Mouse (Mus musculus): ENCODE results near the gene Got1. TPM values are rescaled to one million over a fixed set of nuclear protein-coding genes. Genes with fewer than 3 reads are reported as not detected.

Got1 gene
- 148 and 152 TPM in 2 replicates for polyA plus RNA-seq (2011; ENCODE audit: insufficient read depth, insufficient read length, low read depth, missing spikeins)

- H3K9me3 ChIP-seq (replicated peaks; ENCODE audit: control insufficient read depth, insufficient read depth, low read length, poor library complexity, severe bottlenecking): no peaks in the 10 kb centered on the region
- H3K9ac ChIP-seq (ENCODE audit: low read depth, poor library complexity, severe bottlenecking): peak within 1 kb of the TSS; percentile 65
- H3K27ac ChIP-seq (ENCODE audit: insufficient read depth, low read length): peak within 1 kb of the TSS; percentile 54
- TF ChIP-seq CTCF (IDR thresholded peaks at IDR 0.05; ENCODE audit: low read depth, low read length) (no peak), EP300 (IDR thresholded peaks at IDR 0.05; ENCODE audit: insufficient read depth, low read depth, low read length) (0 out of 2 replicates have a peak, but pooled peaks have one; percentile 54), POLR2A (IDR thresholded peaks at IDR 0.05; ENCODE audit: insufficient read depth, low read length) (peak; percentile 19)
- H3K4me1 ChIP-seq (ENCODE audit: control insufficient read depth, insufficient read depth, low read length): no peaks in the 10 kb centered on the region
- H3K36me3 ChIP-seq (ENCODE audit: control insufficient read depth, insufficient read depth, low read length, poor library complexity, severe bottlenecking): peaks cover 12% of the 10 kb centered on the region
- peak within 1 kb of the TSS; percentile 76 for H3K4me3 ChIP-seq (ENCODE audit: low read depth, low read length)
- H3K27me3 ChIP-seq (ENCODE audit: control insufficient read depth, insufficient read depth, low read length, poor library complexity, severe bottlenecking): no peaks in the 10 kb centered on the region
These were observed at the start of gene Got1 for GRCm38 (mm10) chr19:43524187-43525103. Gene Got1, minus strand, starts transcription at chr19:43524605.

- Histone ChIP-seq H3K27me3 (ENCODE audit: control insufficient read depth, insufficient read depth, low read length, poor library complexity, severe bottlenecking) (no peaks in the 10 kb centered on the region), H3K9ac (ENCODE audit: low read depth, poor library complexity, severe bottlenecking) (no peak overlapping the region), H3K27ac (ENCODE audit: insufficient read depth, low read length) (no peak overlapping the region), H3K9me3 (replicated peaks; ENCODE audit: control insufficient read depth, insufficient read depth, low read length, poor library complexity, severe bottlenecking) (no peaks in the 10 kb centered on the region), H3K36me3 (ENCODE audit: control insufficient read depth, insufficient read depth, low read length, poor library complexity, severe bottlenecking) (no peaks in the 10 kb centered on the region), H3K4me3 (ENCODE audit: low read depth, low read length) (peak overlapping the region; percentile 47), H3K4me1 (ENCODE audit: control insufficient read depth, insufficient read depth, low read length) (no peaks in the 10 kb centered on the region)
- TF ChIP-seq CTCF (IDR thresholded peaks at IDR 0.05; ENCODE audit: low read depth, low read length): peak; percentile 80
- TF ChIP-seq POLR2A (IDR thresholded peaks at IDR 0.05; ENCODE audit: insufficient read depth, low read length): no peak
These were observed 46.7 kb upstream of the Got1 start for GRCm38 (mm10) chr19:43570831-43571790.

GRCm38 (mm10) chr19:43569133-43569532, 44.7 kb upstream of the Got1 start:
- H3K36me3 ChIP-seq (ENCODE audit: control insufficient read depth, insufficient read depth, low read length, poor library complexity, severe bottlenecking): no peaks in the 10 kb centered on the region
- H3K9ac ChIP-seq (ENCODE audit: low read depth, poor library complexity, severe bottlenecking): no peak overlapping the region
- no peak overlapping the region for H3K4me3 ChIP-seq (ENCODE audit: low read depth, low read length)
- H3K4me1 ChIP-seq (ENCODE audit: control insufficient read depth, insufficient read depth, low read length): no peaks in the 10 kb centered on the region
- no peaks in the 10 kb centered on the region for H3K27me3 ChIP-seq (ENCODE audit: control insufficient read depth, insufficient read depth, low read length, poor library complexity, severe bottlenecking)
- TF ChIP-seq POLR2A (IDR thresholded peaks at IDR 0.05; ENCODE audit: insufficient read depth, low read length) (no peak), CTCF (IDR thresholded peaks at IDR 0.05; ENCODE audit: low read depth, low read length) (no peak), EP300 (IDR thresholded peaks at IDR 0.05; ENCODE audit: insufficient read depth, low read depth, low read length) (no peak)
- H3K27ac ChIP-seq (ENCODE audit: insufficient read depth, low read length): no peak overlapping the region
- no peaks in the 10 kb centered on the region for H3K9me3 ChIP-seq (replicated peaks; ENCODE audit: control insufficient read depth, insufficient read depth, low read length, poor library complexity, severe bottlenecking)

GRCm38 (mm10) chr19:43568298-43568697, 43.9 kb upstream of the Got1 start:
- Histone ChIP-seq H3K27ac (ENCODE audit: insufficient read depth, low read length) (no peak overlapping the region), H3K27me3 (ENCODE audit: control insufficient read depth, insufficient read depth, low read length, poor library complexity, severe bottlenecking) (no peaks in the 10 kb centered on the region)

DNA sequence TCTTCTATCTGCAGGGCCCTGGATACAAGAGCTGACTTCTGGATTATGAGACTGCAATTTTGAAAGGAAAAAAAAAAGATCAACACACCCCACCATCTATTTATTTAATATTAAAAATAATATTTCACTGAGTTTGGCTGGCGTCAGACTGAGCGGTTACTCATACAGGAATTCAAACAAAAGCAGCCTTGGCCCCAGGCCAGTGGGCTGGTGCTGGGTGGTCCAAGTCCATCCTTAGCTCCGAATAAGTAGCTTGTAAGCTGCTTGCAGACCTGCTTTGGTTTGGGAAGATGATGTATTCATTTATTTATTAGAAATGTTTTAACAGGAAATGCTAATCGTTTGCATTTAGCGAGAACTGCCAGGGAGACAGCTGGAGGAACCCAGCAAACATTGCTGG, 38.8 kb upstream of the Got1 start:
- H3K4me3 ChIP-seq (ENCODE audit: low read depth, low read length): no peak overlapping the region
- no peak overlapping the region for H3K27ac ChIP-seq (ENCODE audit: insufficient read depth, low read length)
- no peaks in the 10 kb centered on the region for H3K36me3 ChIP-seq (ENCODE audit: control insufficient read depth, insufficient read depth, low read length, poor library complexity, severe bottlenecking)
- H3K4me1 ChIP-seq (ENCODE audit: control insufficient read depth, insufficient read depth, low read length): no peaks in the 10 kb centered on the region
- no peaks in the 10 kb centered on the region for H3K27me3 ChIP-seq (ENCODE audit: control insufficient read depth, insufficient read depth, low read length, poor library complexity, severe bottlenecking)
- H3K9ac ChIP-seq (ENCODE audit: low read depth, poor library complexity, severe bottlenecking): no peak overlapping the region
- no peaks in the 10 kb centered on the region for H3K9me3 ChIP-seq (replicated peaks; ENCODE audit: control insufficient read depth, insufficient read depth, low read length, poor library complexity, severe bottlenecking)
- TF ChIP-seq CTCF (IDR thresholded peaks at IDR 0.05; ENCODE audit: low read depth, low read length) (no peak), EP300 (IDR thresholded peaks at IDR 0.05; ENCODE audit: insufficient read depth, low read depth, low read length) (no peak), POLR2A (IDR thresholded peaks at IDR 0.05; ENCODE audit: insufficient read depth, low read length) (no peak)

More at GRCm38 (mm10) chr19:43568298-43568697, 43.9 kb upstream of the Got1 start:
- Histone ChIP-seq H3K4me1 (ENCODE audit: control insufficient read depth, insufficient read depth, low read length) (no peaks in the 10 kb centered on the region), H3K9me3 (replicated peaks; ENCODE audit: control insufficient read depth, insufficient read depth, low read length, poor library complexity, severe bottlenecking) (no peaks in the 10 kb centered on the region), H3K9ac (ENCODE audit: low read depth, poor library complexity, severe bottlenecking) (no peak overlapping the region), H3K36me3 (ENCODE audit: control insufficient read depth, insufficient read depth, low read length, poor library complexity, severe bottlenecking) (no peaks in the 10 kb centered on the region), H3K4me3 (ENCODE audit: low read depth, low read length) (no peak overlapping the region)
- no peak for TF ChIP-seq EP300 (IDR thresholded peaks at IDR 0.05; ENCODE audit: insufficient read depth, low read depth, low read length)
- peak; percentile 46 for TF ChIP-seq CTCF (IDR thresholded peaks at IDR 0.05; ENCODE audit: low read depth, low read length)
